Mouse (Mus musculus) intestine, embryonic 14.5 days (tissue): ENCODE results near the gene B3gat2. TPM values are rescaled to one million over a fixed set of nuclear protein-coding genes. Genes with fewer than 3 reads are reported as not detected.

Experiments
- ATAC-seq: fragments of 200-750 bp; cut with Nextera tagmentation; replicated peaks from 2 replicates; pipeline ENCODE4 v1.8.0; 2017; ENCODE audit warnings: low read depth, moderate number of reproducible peaks, moderate TSS enrichment, moderate library complexity; ENCODE audit not compliant: low FRiP score, low TSS enrichment
- DNase-seq: peaks from one replicate; pipeline ENCODE4 v3.0.0-alpha.2; 2018; ENCODE audit warnings: low spot score
- H3K27ac ChIP-seq: fragments of 300-500 bp; sonication (generic); 2 replicates; pipeline ENCODE4 v1.5.1; 2014; ENCODE audit warnings: low read depth, mild to moderate bottlenecking, control low read depth
- H3K27me3 ChIP-seq: fragments of 300-500 bp; sonication (generic); replicated peaks from 2 replicates; pipeline ENCODE4 v1.6.1; 2014; ENCODE audit warnings: low read length, control low read depth; ENCODE audit not compliant: control insufficient read depth, insufficient read depth
- H3K36me3 ChIP-seq: fragments of 300-500 bp; sonication (generic); 2 replicates; pipeline ENCODE4 v1.6.1; 2014; ENCODE audit warnings: low read length, control low read depth; ENCODE audit not compliant: control insufficient read depth, insufficient read depth
- H3K4me1 ChIP-seq: fragments of 300-500 bp; sonication (generic); replicated peaks from 2 replicates; pipeline ENCODE4 v1.6.1; 2014; ENCODE audit warnings: low read length, control low read depth, mixed read lengths; ENCODE audit not compliant: control insufficient read depth, insufficient read depth
- H3K4me2 ChIP-seq: fragments of 300-500 bp; sonication (generic); 2 replicates; pipeline ENCODE4 v1.6.1; 2014; ENCODE audit warnings: low read length
- H3K4me3 ChIP-seq: fragments of 300-500 bp; sonication (generic); 2 replicates; pipeline ENCODE4 v1.5.1; 2014; ENCODE audit warnings: low read depth, low read length, control low read depth, mixed read lengths
- H3K9ac ChIP-seq: fragments of 300-500 bp; sonication (generic); 2 replicates; pipeline ENCODE4 v1.6.1; 2014; ENCODE audit warnings: mild to moderate bottlenecking, low read length
- H3K9me3 ChIP-seq: fragments of 300-500 bp; sonication (generic); 2 replicates; pipeline ENCODE4 v1.6.1; 2016; ENCODE audit warnings: low read length, control low read depth; ENCODE audit not compliant: control insufficient read depth
- WGBS: fragments of 180-500 bp; shearing (Covaris S2); extraction: QIAGEN DNeasy Blood & Tissue Kit; methylation state at CpG from one replicate; pipeline ENCODE4 v1.1.7; 2014; 5-methylcytosine and 5-hydroxymethylcytosine counted together
- polyA plus RNA-seq: library from polyadenylated mRNA; unstranded; fragments of >200 nt; fragmentation: Nextera tagmentation; extraction: Ambion mirVana; gene quantifications from 2 replicates; pipeline ENCODE4 v1.2.1, GENCODE M21; 2014

The B3gat2 gene
- polyA plus RNA-seq, 1 experiment from 2014 or later: 0.43 TPM

DNA sequence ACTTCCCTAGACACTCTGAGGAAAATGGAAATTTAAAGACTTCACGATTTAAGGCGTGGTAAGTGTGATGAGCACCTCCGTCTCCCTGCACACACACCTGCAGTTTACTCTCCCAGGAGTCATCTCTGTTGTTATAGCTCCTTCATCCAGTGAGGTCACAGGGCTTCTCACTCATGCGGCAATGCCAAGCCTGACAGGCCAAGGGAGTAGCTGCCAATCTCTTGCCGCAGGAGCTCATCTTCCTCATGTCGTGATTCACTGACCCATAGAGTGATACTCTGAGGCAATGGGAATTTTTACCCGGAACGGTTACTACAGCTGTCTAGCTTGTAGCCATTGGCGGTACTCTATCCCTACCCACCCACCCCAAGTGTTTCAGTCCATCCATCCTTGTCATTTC is 36.8 kb downstream of the B3gat2 start:
- Histone ChIP-seq H3K27ac (no peak overlapping the region), H3K4me2 (no peak overlapping the region), H3K9me3 (no peaks in the 10 kb centered on the region), H3K9ac (no peak overlapping the region), H3K36me3 (no peaks in the 10 kb centered on the region), H3K4me3 (no peak overlapping the region), H3K27me3 (0 out of 2 replicates have a peak, but pooled peaks cover 2% of the 10 kb centered on the region), H3K4me1 (no peaks in the 10 kb centered on the region)
- WGBS: 89% methylated on average over 9 of the region's 9 CpGs
- no peak for ATAC-seq
- DNase-seq: no peak

GRCm38 (mm10) chr1:23821615-23822014 is 60.1 kb downstream of the B3gat2 start:
- Histone ChIP-seq H3K27me3 (no peaks in the 10 kb centered on the region), H3K4me2 (no peak overlapping the region), H3K4me1 (no peaks in the 10 kb centered on the region), H3K4me3 (no peak overlapping the region), H3K9ac (no peak overlapping the region), H3K27ac (no peak overlapping the region), H3K36me3 (no peaks in the 10 kb centered on the region), H3K9me3 (no peaks in the 10 kb centered on the region)
- no peak for ATAC-seq
- 71% methylated on average over 5 of the region's 5 CpGs for WGBS
- DNase-seq: no peak

DNA sequence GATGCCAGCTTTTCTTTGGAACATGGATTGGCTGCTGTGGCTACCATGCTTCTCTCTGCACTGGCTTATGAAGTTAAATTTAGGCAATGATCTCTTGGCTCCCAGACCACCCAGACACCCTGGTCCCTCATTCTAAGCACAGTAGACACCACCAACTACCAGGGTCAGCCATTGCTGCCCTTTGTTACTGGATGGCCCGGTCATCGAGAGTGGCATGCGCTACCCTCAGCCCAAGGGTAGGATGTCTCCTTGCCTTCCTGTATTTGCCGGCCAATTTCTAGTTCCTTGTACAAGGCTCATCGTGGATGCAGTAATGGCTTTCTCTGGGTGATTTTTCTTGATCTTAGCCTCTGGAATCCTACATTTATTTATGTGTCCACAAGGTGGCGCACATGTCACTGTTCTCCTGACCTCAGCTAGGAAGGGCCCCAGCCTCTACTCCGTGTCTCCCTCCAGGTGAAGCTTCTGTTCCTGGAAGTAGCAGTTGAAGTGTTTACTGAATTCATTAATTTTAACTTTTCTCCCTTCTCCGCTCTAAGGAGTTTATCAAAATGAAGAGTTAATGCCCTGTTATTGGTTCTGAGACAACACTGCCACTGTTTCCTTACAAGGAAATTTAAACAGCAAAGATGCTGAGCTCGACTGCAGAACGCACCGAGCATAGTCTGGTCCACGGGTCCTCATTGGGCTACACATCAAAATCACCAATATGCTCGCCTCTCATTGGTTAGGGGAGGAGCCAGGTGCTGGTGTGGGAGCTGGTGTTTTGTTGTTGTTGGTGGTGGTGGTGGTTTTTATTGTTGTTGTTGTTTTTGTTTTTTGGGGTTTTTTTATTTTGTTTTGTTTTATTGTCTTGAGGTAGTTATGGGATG is 65.6 kb downstream of the B3gat2 start:
- no peaks in the 10 kb centered on the region for H3K36me3 ChIP-seq
- no peak overlapping the region for H3K9ac ChIP-seq
- H3K27me3 ChIP-seq: no peaks in the 10 kb centered on the region
- ATAC-seq (peak; percentile 70), DNase-seq (peak; percentile 73)
- no peaks in the 10 kb centered on the region for H3K4me1 ChIP-seq
- H3K4me3 ChIP-seq: no peak overlapping the region
- no peaks in the 10 kb centered on the region for H3K9me3 ChIP-seq
- 43% methylated on average over 13 of the region's 13 CpGs for WGBS
- no peak overlapping the region for H3K27ac ChIP-seq
- H3K4me2 ChIP-seq: no peak overlapping the region

- Histone ChIP-seq H3K4me1 (no peaks in the 10 kb centered on the region), H3K27ac (no peak overlapping the region), H3K4me2 (no peak overlapping the region), H3K27me3 (no peaks in the 10 kb centered on the region), H3K36me3 (no peaks in the 10 kb centered on the region), H3K9ac (no peak overlapping the region), H3K9me3 (no peaks in the 10 kb centered on the region), H3K4me3 (no peak overlapping the region)
- no peak for DNase-seq
- ATAC-seq: no peak
- WGBS: 83% methylated on average over 7 of the region's 7 CpGs
These were observed 72.7 kb downstream of the B3gat2 start for GRCm38 (mm10) chr1:23834246-23834645.

GRCm38 (mm10) chr1:23834819-23835218 is 73.3 kb downstream of the B3gat2 start:
- WGBS: 61% methylated on average over 9 of the region's 9 CpGs
- H3K36me3 ChIP-seq: no peaks in the 10 kb centered on the region

DNA sequence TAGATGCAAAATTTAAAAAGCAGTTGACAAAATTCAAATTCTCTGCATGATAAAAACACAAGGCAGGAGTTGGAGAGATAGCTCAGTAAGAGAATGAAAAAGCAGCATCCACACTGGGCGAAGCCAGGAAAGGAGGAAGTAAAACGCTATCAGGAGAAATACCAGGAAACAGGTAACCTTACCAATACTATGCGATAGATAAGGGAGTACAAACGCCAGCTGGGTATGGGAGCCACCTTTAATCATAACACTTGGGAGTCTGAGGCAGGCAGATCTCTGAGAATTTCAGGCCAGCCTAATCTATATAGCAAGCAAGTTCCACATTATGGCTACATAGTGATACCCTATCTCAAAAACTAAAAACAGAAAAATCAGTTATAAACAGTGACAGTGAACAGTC is 75.1 kb downstream of the B3gat2 start:
- Histone ChIP-seq H3K4me2 (no peak overlapping the region), H3K9ac (no peak overlapping the region), H3K4me3 (no peak overlapping the region), H3K27ac (no peak overlapping the region), H3K4me1 (no peaks in the 10 kb centered on the region), H3K9me3 (no peaks in the 10 kb centered on the region), H3K36me3 (no peaks in the 10 kb centered on the region; the same call in 1 of the 2 replicates), H3K27me3 (no peaks in the 10 kb centered on the region)
- ATAC-seq (no peak), DNase-seq (no peak)
- 85% methylated on average over 4 of the region's 4 CpGs for WGBS

More at GRCm38 (mm10) chr1:23834819-23835218, 73.3 kb downstream of the B3gat2 start:
- Histone ChIP-seq H3K27me3 (no peaks in the 10 kb centered on the region), H3K27ac (no peak overlapping the region), H3K4me1 (no peaks in the 10 kb centered on the region), H3K9me3 (no peaks in the 10 kb centered on the region), H3K9ac (no peak overlapping the region), H3K4me2 (no peak overlapping the region), H3K4me3 (no peak overlapping the region)
- ATAC-seq (no peak), DNase-seq (no peak)

- Histone ChIP-seq H3K36me3 (peaks cover 22% of the 10 kb centered on the region; the same call in 1 of the 2 replicates), H3K4me2 (no peak overlapping the region), H3K27me3 (no peaks in the 10 kb centered on the region), H3K4me3 (no peak overlapping the region), H3K9ac (no peak overlapping the region), H3K4me1 (no peaks in the 10 kb centered on the region), H3K9me3 (no peaks in the 10 kb centered on the region), H3K27ac (no peak overlapping the region)
- DNase-seq (no peak), ATAC-seq (no peak)
These were observed 79.4 kb downstream of the B3gat2 start for GRCm38 (mm10) chr1:23840924-23841323.

- peaks cover 29% of the 10 kb centered on the region for H3K36me3 ChIP-seq
- H3K27ac ChIP-seq: no peak overlapping the region
- ATAC-seq: no peak
- no peak overlapping the region for H3K9ac ChIP-seq
- H3K4me3 ChIP-seq: no peak overlapping the region
- no peaks in the 10 kb centered on the region for H3K27me3 ChIP-seq
- no peaks in the 10 kb centered on the region for H3K9me3 ChIP-seq
- H3K4me1 ChIP-seq: no peaks in the 10 kb centered on the region
- WGBS: 66% methylated on average over 3 of the region's 3 CpGs
- DNase-seq: no peak
- H3K4me2 ChIP-seq: no peak overlapping the region
These were observed 81.1 kb downstream of the B3gat2 start for GRCm38 (mm10) chr1:23842629-23843028.

GRCm38 (mm10) chr1:23843790-23844189 is 82.2 kb downstream of the B3gat2 start:
- no peaks in the 10 kb centered on the region for H3K27me3 ChIP-seq
- H3K4me1 ChIP-seq: no peaks in the 10 kb centered on the region
- H3K27ac ChIP-seq: no peak overlapping the region
- DNase-seq: no peak
- no peak overlapping the region for H3K4me2 ChIP-seq
- no peak overlapping the region for H3K4me3 ChIP-seq
- 81% methylated on average over 7 of the region's 7 CpGs for WGBS
- peaks cover 39% of the 10 kb centered on the region for H3K36me3 ChIP-seq
- no peaks in the 10 kb centered on the region for H3K9me3 ChIP-seq
- H3K9ac ChIP-seq: no peak overlapping the region
- no peak for ATAC-seq
